Comparison of ENCODE assay signal across 15 mouse cellular contexts in genomic region chr11:20165991-20166390, GRCm38 (mm10).
"Had no signal": no experiment of that assay in that cellular context is flagged by ENCODE, and none has a peak within 500 bp of the region (broad histone marks: within the 10 kb centered on the region; RNA-seq: fewer than 3 reads in every experiment).

No protein-coding gene starts in this region.

- H3K4me1 ChIP-seq: limb, embryonic 10.5 days; liver, embryonic 15.5 days; midbrain, embryonic 10.5 days; neural tube, embryonic 15.5 days had no signal

- H3K27me3 ChIP-seq: liver, embryonic 15.5 days; neural tube, embryonic 15.5 days had no signal

- H3K9ac ChIP-seq: liver, embryonic 15.5 days; neural tube, embryonic 15.5 days had no signal

- ATAC-seq: lung, postnatal 0 days had no signal

- H3K36me3 ChIP-seq: limb, embryonic 10.5 days; liver, embryonic 15.5 days; midbrain, embryonic 10.5 days; neural tube, embryonic 15.5 days had no signal

- H3K4me3 ChIP-seq: left cerebral cortex, adult 2 months; limb, embryonic 10.5 days; liver, embryonic 15.5 days; midbrain, embryonic 10.5 days; myocyte; neural tube, embryonic 15.5 days had no signal

- DNase-seq: lung, adult 2 months; lung, postnatal 36 days; midbrain, embryonic 14.5 days; right cerebral cortex, adult 18-20 months; thymus, adult 18-20 months; thymus, postnatal 14 days had no signal

- H3K27ac ChIP-seq: kidney, postnatal 0 days; left cerebral cortex, adult 2 months; limb, embryonic 10.5 days; liver, embryonic 15.5 days; midbrain, embryonic 10.5 days; neural tube, embryonic 15.5 days had no signal

- H3K9me3 ChIP-seq: limb, embryonic 10.5 days; liver, embryonic 15.5 days; midbrain, embryonic 10.5 days; neural tube, embryonic 15.5 days had no signal

- H3K4me2 ChIP-seq: liver, embryonic 11.5 days; liver, embryonic 15.5 days; neural tube, embryonic 15.5 days had no signal
